Mouse (Mus musculus) lung, adult 2 months (tissue): ENCODE results near the gene 4632433K11Rik.

ENCODE experiments used
- CTCF ChIP-seq: fragments of 200-500 bp; IDR thresholded peaks from 2 replicates; pipeline ENCODE4 v1.5.1; 2011; ENCODE audit warnings: mild to moderate bottlenecking, low read length, control low read depth; ENCODE audit not compliant: insufficient read depth
- POLR2A ChIP-seq: fragments of 200-500 bp; IDR thresholded peaks from 2 replicates; pipeline ENCODE4 v1.6.1; 2011; ENCODE audit warnings: low read depth, mild to moderate bottlenecking, control low read depth, low read length, borderline replicate concordance; ENCODE audit errors: extremely low read depth

GRCm38 (mm10) chr7:5021197-5021596, 12.7 kb upstream of the 4632433K11Rik start:
- TF ChIP-seq CTCF (no peak), POLR2A (no peak)
